Mouse (Mus musculus) intestine, postnatal 0 days (tissue): ENCODE results near the gene Fcrla. TPM values are rescaled to one million over a fixed set of nuclear protein-coding genes. Genes with fewer than 3 reads are reported as not detected.

Experiments
- ATAC-seq: fragments of 200-750 bp; cut with Nextera tagmentation; 2 replicates; pipeline ENCODE4 v1.8.0; 2017; ENCODE audit warnings: mild to moderate bottlenecking, moderate TSS enrichment, moderate library complexity
- H3K27ac ChIP-seq: fragments of 300-500 bp; sonication (generic); 2 replicates; pipeline ENCODE4 v1.5.1; 2014; ENCODE audit warnings: mild to moderate bottlenecking, low read depth, low read length, moderate library complexity
- H3K27me3 ChIP-seq: fragments of 300-500 bp; sonication (generic); replicated peaks from 2 replicates; pipeline ENCODE4 v1.6.1; 2014; ENCODE audit warnings: low read length, mixed read lengths; ENCODE audit not compliant: control insufficient read depth, insufficient read depth
- H3K36me3 ChIP-seq: fragments of 300-500 bp; sonication (generic); 2 replicates; pipeline ENCODE4 v1.6.1; 2014; ENCODE audit warnings: mild to moderate bottlenecking, moderate library complexity; ENCODE audit not compliant: control insufficient read depth, insufficient read depth
- H3K4me1 ChIP-seq: fragments of 300-500 bp; sonication (generic); replicated peaks from 2 replicates; pipeline ENCODE4 v1.6.1; 2014; ENCODE audit warnings: antibody characterized with exemption, low read length, mixed read lengths; ENCODE audit not compliant: control insufficient read depth, insufficient read depth
- H3K4me2 ChIP-seq: fragments of 300-500 bp; sonication (generic); replicated peaks from 2 replicates; pipeline ENCODE4 v1.6.1; 2014; ENCODE audit warnings: low read depth, mild to moderate bottlenecking, moderate library complexity
- H3K4me3 ChIP-seq: fragments of 300-500 bp; sonication (generic); 2 replicates; pipeline ENCODE4 v1.5.1; 2014; ENCODE audit warnings: low read depth, low read length
- H3K9ac ChIP-seq: fragments of 300-500 bp; sonication (generic); 2 replicates; pipeline ENCODE4 v1.6.1; 2014; ENCODE audit warnings: mild to moderate bottlenecking, low read depth, low read length
- H3K9me3 ChIP-seq: fragments of 300-500 bp; sonication (generic); 2 replicates; pipeline ENCODE4 v1.6.1; 2016; ENCODE audit warnings: mixed run types; ENCODE audit not compliant: control insufficient read depth
- CTCF ChIP-seq: sonication (generic); IDR thresholded peaks from 2 replicates; pipeline ENCODE4 v1.5.1; 2016; ENCODE audit warnings: low read depth, mild to moderate bottlenecking, control low read depth, antibody characterized with exemption, moderate library complexity
- WGBS: fragments of 180-500 bp; shearing (Covaris S2); extraction: QIAGEN DNeasy Blood & Tissue Kit; methylation state at CpG from one replicate; pipeline ENCODE4 v1.1.7; 2014; 5-methylcytosine and 5-hydroxymethylcytosine counted together
- polyA plus RNA-seq: library from polyadenylated mRNA; unstranded; fragments of >200 nt; fragmentation: Nextera tagmentation; extraction: Ambion mirVana; gene quantifications from 2 replicates; pipeline ENCODE4 v1.2.1, GENCODE M21; 2015

The Fcrla gene
- polyA plus RNA-seq, 1 experiment from 2014 or later, result not detected

DNA sequence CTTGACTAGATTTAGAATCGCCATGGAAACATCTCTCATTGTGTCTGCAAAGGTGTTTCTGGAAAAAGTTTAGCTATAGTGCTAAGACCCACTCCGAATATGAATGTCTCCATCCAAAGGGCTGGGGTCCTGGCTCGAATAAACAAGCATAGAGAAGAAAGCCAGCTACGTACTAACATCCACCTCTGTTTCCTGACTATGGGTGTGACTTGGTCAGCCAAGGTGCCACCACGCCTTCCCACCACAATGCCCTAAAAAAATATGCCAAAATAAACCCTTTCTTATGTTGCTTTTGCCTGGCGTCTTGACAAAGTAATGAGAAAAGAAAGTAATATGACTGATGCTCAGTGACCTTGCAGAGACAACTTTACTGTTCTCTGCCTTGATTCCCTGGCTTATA, 45.1 kb upstream of the Fcrla start:
- no peak overlapping the region for H3K4me2 ChIP-seq
- H3K36me3 ChIP-seq, result no peaks in the 10 kb centered on the region
- H3K9me3 ChIP-seq, result no peaks in the 10 kb centered on the region
- no peak overlapping the region for H3K9ac ChIP-seq
- H3K4me3 ChIP-seq, result no peak overlapping the region
- no peak overlapping the region for H3K27ac ChIP-seq
- ATAC-seq, result no peak
- WGBS, result 81% methylated on average over 6 of the region's 6 CpGs
- no peaks in the 10 kb centered on the region for H3K4me1 ChIP-seq
- H3K27me3 ChIP-seq, result no peaks in the 10 kb centered on the region
- no peak for TF ChIP-seq CTCF

DNA sequence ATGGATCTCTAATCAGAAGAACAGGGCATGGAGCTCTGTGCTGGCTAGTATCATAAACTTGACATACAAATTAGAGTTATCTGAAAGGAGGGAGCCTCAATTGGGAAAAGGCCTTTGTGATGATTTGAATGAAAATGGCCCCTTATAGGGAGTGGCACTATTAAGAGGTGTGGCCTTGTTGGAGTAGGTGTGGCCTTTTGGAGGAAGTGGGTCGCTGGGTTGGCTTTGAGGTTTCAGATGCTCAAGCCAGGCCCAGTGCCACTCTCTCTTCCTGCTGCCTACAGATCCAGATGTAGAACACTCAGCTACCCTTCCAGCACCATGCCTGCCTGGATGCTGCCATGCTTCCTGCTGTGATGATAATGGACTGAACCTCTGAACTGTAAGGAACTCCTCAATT, 41.2 kb upstream of the Fcrla start:
- H3K27ac ChIP-seq, result no peak overlapping the region
- no peaks in the 10 kb centered on the region for H3K4me1 ChIP-seq
- no peak overlapping the region for H3K4me3 ChIP-seq
- no peaks in the 10 kb centered on the region for H3K36me3 ChIP-seq
- H3K4me2 ChIP-seq, result no peak overlapping the region
- 88% methylated on average over 1 of the region's 1 CpGs for WGBS
- H3K9ac ChIP-seq, result no peak overlapping the region
- no peaks in the 10 kb centered on the region for H3K27me3 ChIP-seq
- ATAC-seq, result no peak
- no peaks in the 10 kb centered on the region for H3K9me3 ChIP-seq
- TF ChIP-seq CTCF, result no peak

DNA sequence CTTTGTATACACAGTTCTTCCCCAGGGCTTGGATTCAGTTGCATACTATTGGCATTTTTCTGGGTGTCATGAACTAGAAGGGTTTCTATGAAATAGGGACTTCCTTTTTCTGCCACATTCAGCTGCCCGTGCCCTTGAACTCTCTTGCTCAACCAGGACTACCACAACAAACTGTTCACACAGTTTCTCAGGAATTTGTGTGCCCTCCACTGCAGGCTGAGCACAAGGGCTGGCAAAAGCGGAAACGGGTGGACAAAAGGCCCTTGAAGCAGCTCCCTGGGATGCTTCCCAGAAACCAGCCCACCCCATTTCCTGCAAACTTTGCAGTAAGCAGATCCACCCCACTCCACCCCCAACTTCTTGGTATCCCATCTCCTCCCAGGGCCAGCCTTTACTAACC, 40.2 kb upstream of the Fcrla start:
- no peak for ATAC-seq
- H3K9me3 ChIP-seq, result no peaks in the 10 kb centered on the region
- H3K4me3 ChIP-seq, result no peak overlapping the region
- TF ChIP-seq CTCF, result no peak
- no peak overlapping the region for H3K4me2 ChIP-seq
- H3K27me3 ChIP-seq, result no peaks in the 10 kb centered on the region
- no peak overlapping the region for H3K9ac ChIP-seq
- H3K4me1 ChIP-seq, result no peaks in the 10 kb centered on the region
- no peaks in the 10 kb centered on the region for H3K36me3 ChIP-seq
- H3K27ac ChIP-seq, result no peak overlapping the region
- WGBS, result 82% methylated on average over 3 of the region's 3 CpGs

DNA sequence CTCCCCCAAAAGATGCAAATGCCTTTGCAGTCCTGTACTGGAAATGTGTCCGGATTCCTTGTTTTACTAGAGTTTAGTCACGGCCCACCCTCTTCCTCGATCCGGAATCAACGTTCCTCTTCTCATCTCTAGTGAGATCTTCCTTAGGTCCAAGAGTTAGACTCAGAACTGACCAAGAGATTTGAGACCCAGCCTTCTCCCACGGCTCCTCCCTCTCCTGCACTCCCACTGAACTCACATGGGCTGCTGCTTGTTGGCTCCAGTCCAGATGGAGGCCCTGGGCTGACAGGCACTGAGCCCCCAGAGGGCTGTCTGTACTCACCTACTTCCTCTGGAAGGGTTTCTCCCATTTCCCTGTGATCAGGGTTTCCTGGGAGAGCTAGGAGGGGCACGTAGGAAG, 35.7 kb upstream of the Fcrla start:
- Histone ChIP-seq H3K9ac (no peak overlapping the region), H3K4me3 (no peak overlapping the region), H3K4me1 (0 out of 2 replicates have a peak, but pooled peaks cover 3% of the 10 kb centered on the region), H3K9me3 (no peaks in the 10 kb centered on the region), H3K4me2 (no peak overlapping the region), H3K36me3 (no peaks in the 10 kb centered on the region), H3K27me3 (no peaks in the 10 kb centered on the region), H3K27ac (no peak overlapping the region)
- ATAC-seq, result no peak
- TF ChIP-seq CTCF, result no peak
- WGBS, result 65% methylated on average over 7 of the region's 7 CpGs

DNA sequence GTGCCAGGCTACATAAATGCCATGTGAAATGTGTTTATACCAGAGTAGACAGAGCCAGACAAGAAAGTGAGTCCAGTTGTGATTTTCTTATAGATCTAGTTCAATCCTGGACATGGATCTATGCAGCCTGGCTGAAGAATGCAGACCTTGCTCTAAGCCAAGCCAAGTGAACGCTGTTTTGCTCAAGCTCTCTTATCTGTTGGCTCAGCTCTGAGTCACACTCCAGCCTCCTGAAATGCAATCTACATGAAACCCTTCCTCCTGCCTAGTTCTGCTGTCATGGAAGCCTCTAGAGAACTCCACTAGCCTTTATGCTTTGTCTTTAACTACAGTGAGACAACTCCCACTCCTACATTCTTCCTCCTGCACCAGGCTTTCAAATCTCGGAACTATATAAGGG, 34.9 kb upstream of the Fcrla start:
- Histone ChIP-seq H3K27me3 (no peaks in the 10 kb centered on the region), H3K9me3 (no peaks in the 10 kb centered on the region), H3K27ac (no peak overlapping the region), H3K4me1 (0 out of 2 replicates have a peak, but pooled peaks cover 3% of the 10 kb centered on the region), H3K4me2 (no peak overlapping the region), H3K9ac (no peak overlapping the region), H3K36me3 (no peaks in the 10 kb centered on the region), H3K4me3 (no peak overlapping the region)
- TF ChIP-seq CTCF, result no peak
- no peak for ATAC-seq
- WGBS, result 38% methylated on average over 2 of the region's 2 CpGs

DNA sequence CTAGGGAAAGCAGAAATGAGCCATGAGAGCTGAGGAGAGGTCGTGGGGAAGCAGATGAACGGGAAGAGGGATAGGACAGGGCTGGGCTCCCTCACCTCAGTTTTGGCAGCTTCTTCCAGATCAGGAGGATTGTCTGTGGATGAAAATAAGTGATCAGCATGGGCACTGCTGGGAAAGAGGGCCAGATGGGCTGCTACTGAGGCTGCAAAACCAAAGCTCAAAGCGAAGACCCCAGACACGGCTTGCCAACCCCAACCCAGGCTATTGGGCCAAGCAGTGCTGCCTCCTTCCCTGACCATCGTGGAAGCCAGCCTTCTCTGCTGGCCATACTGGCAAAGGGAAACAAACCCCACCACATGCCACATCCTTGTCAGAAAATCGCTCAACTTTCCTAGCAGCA, 33.7 kb upstream of the Fcrla start:
- no peak for TF ChIP-seq CTCF
- Histone ChIP-seq H3K4me3 (no peak overlapping the region), H3K4me1 (0 out of 2 replicates have a peak, but pooled peaks cover 3% of the 10 kb centered on the region), H3K27ac (no peak overlapping the region), H3K4me2 (no peak overlapping the region), H3K9me3 (no peaks in the 10 kb centered on the region), H3K36me3 (no peaks in the 10 kb centered on the region), H3K9ac (no peak overlapping the region), H3K27me3 (no peaks in the 10 kb centered on the region)
- 86% methylated on average over 6 of the region's 6 CpGs for WGBS
- no peak for ATAC-seq

DNA sequence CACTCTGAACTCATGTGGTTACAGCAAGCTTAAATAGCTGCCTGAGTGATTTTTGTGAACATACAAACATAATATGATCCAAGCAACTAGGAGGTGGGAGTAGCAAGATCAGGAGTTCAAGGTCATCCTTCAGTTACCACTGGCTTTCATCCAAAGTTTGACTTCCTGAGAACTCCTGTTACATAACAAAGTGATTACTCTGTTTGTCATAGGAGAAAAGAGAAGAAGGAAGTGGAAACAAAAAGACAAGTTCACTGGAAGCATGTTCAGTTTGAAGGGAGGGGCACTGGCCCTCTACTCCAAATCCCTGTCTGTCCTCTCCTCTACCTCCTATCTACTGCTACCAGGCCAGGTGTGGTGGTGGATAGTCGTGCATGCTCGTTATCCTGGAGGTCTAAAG, 32.4 kb upstream of the Fcrla start:
- H3K9ac ChIP-seq, result no peak overlapping the region
- no peaks in the 10 kb centered on the region for H3K36me3 ChIP-seq
- H3K4me2 ChIP-seq, result no peak overlapping the region
- H3K9me3 ChIP-seq, result no peaks in the 10 kb centered on the region
- no peak overlapping the region for H3K4me3 ChIP-seq
- H3K27ac ChIP-seq, result no peak overlapping the region
- ATAC-seq, result no peak
- no peak for TF ChIP-seq CTCF
- WGBS, result 65% methylated on average over 2 of the region's 2 CpGs
- no peaks in the 10 kb centered on the region for H3K27me3 ChIP-seq
- 0 out of 2 replicates have a peak, but pooled peaks cover 3% of the 10 kb centered on the region for H3K4me1 ChIP-seq
